Mouse (Mus musculus) lung, postnatal 0 days (tissue): ENCODE data around the gene Fez2. TPM values are rescaled to one million over a fixed set of nuclear protein-coding genes. Genes with fewer than 3 reads are reported as not detected.

Experiments used
- ATAC-seq: fragments of 200-750 bp; cut with Nextera tagmentation; 2 replicates; pipeline ENCODE4 v1.8.0; 2017; ENCODE audit warnings: moderate library complexity
- DNase-seq: peaks from one replicate; pipeline ENCODE4 v3.0.0-alpha.2; 2016; ENCODE audit warnings: low spot score
- H3K27ac ChIP-seq: fragments of 300-500 bp; sonication (generic); 2 replicates; pipeline ENCODE4 v1.5.1; 2014; ENCODE audit warnings: antibody characterized with exemption, mild to moderate bottlenecking, low read length, mixed read lengths
- H3K27me3 ChIP-seq: fragments of 300-500 bp; sonication (generic); replicated peaks from 2 replicates; pipeline ENCODE4 v1.6.1; 2014; ENCODE audit warnings: low read length, mixed read lengths; ENCODE audit not compliant: insufficient read depth
- H3K36me3 ChIP-seq: fragments of 300-500 bp; sonication (generic); 2 replicates; pipeline ENCODE4 v1.6.1; 2014; ENCODE audit warnings: low read length, mixed read lengths; ENCODE audit not compliant: insufficient read depth
- H3K4me1 ChIP-seq: fragments of 300-500 bp; sonication (generic); 2 replicates; pipeline ENCODE4 v1.6.1; 2014; ENCODE audit warnings: antibody characterized with exemption, low read depth, low read length, mixed read lengths; ENCODE audit not compliant: insufficient read depth
- H3K4me2 ChIP-seq: fragments of 300-500 bp; sonication (generic); replicated peaks from 2 replicates; pipeline ENCODE4 v1.6.1; 2014; ENCODE audit warnings: low read depth, mild to moderate bottlenecking, low read length, moderate library complexity, mixed read lengths
- H3K4me3 ChIP-seq: fragments of 300-500 bp; sonication (generic); 2 replicates; pipeline ENCODE4 v1.5.1; 2014; ENCODE audit warnings: low read depth, low read length
- H3K9ac ChIP-seq: fragments of 300-500 bp; sonication (generic); replicated peaks from 2 replicates; pipeline ENCODE4 v1.6.1; 2014; ENCODE audit warnings: low read depth, mild to moderate bottlenecking
- H3K9me3 ChIP-seq: fragments of 300-500 bp; sonication (generic); 2 replicates; pipeline ENCODE4 v1.6.1; 2016; ENCODE audit warnings: low read length, mixed read lengths
- CTCF ChIP-seq: IDR thresholded peaks from 2 replicates; pipeline ENCODE4 v1.5.1; 2016; ENCODE audit warnings: antibody characterized with exemption, mild to moderate bottlenecking
- EP300 ChIP-seq: IDR thresholded peaks from 2 replicates; pipeline ENCODE4 v1.6.1; 2016; ENCODE audit warnings: antibody characterized with exemption, mild to moderate bottlenecking, control low read depth
- WGBS: fragments of 180-500 bp; shearing (Covaris S2); extraction: QIAGEN DNeasy Blood & Tissue Kit; methylation state at CpG from one replicate; pipeline ENCODE4 v1.1.7; 2014; 5-methylcytosine and 5-hydroxymethylcytosine counted together
- polyA plus RNA-seq: library from polyadenylated mRNA; unstranded; fragments of >200 nt; fragmentation: Nextera tagmentation; extraction: Ambion mirVana; gene quantifications from 2 replicates; pipeline ENCODE4 v1.2.1, GENCODE M21; 2015

Fez2 gene
- polyA plus RNA-seq, 1 experiment from 2014 or later, result 39.2 TPM

- ATAC-seq (no peak), DNase-seq (no peak)
- Histone ChIP-seq H3K36me3 (no peaks in the 10 kb centered on the region; the same call in 1 of the 2 replicates), H3K4me2 (no peak overlapping the region), H3K27ac (no peak overlapping the region), H3K4me1 (no peaks in the 10 kb centered on the region), H3K9me3 (no peaks in the 10 kb centered on the region), H3K27me3 (no peaks in the 10 kb centered on the region), H3K4me3 (no peak overlapping the region), H3K9ac (no peak overlapping the region)
- WGBS, result 90% methylated on average over 17 of the region's 17 CpGs
- TF ChIP-seq CTCF (no peak), EP300 (no peak)
Measured at GRCm38 (mm10) chr17:78347111-78347801, 70.7 kb downstream of the Fez2 start.

- no peak for ATAC-seq
- no peaks in the 10 kb centered on the region for H3K36me3 ChIP-seq
- no peak for TF ChIP-seq CTCF
- no peak for TF ChIP-seq EP300
Measured at GRCm38 (mm10) chr17:78343688-78344087, 74.3 kb downstream of the Fez2 start.

GRCm38 (mm10) chr17:78335250-78335649 lies 82.7 kb downstream of the Fez2 start:
- WGBS, result 95% methylated on average over 8 of the region's 8 CpGs
- H3K9me3 ChIP-seq, result no peaks in the 10 kb centered on the region
- TF ChIP-seq CTCF (no peak), EP300 (no peak)
- no peak overlapping the region for H3K9ac ChIP-seq
- H3K27ac ChIP-seq, result no peak overlapping the region
- DNase-seq, result no peak
- H3K36me3 ChIP-seq, result no peaks in the 10 kb centered on the region
- no peaks in the 10 kb centered on the region for H3K4me1 ChIP-seq
- no peaks in the 10 kb centered on the region for H3K27me3 ChIP-seq
- H3K4me3 ChIP-seq, result no peak overlapping the region
- no peak overlapping the region for H3K4me2 ChIP-seq
- no peak for ATAC-seq

More at GRCm38 (mm10) chr17:78343688-78344087, 74.3 kb downstream of the Fez2 start:
- Histone ChIP-seq H3K9me3 (no peaks in the 10 kb centered on the region), H3K27ac (no peak overlapping the region), H3K4me1 (no peaks in the 10 kb centered on the region), H3K4me2 (no peak overlapping the region), H3K27me3 (no peaks in the 10 kb centered on the region), H3K9ac (no peak overlapping the region), H3K4me3 (no peak overlapping the region)
- no peak for DNase-seq
- 91% methylated on average over 3 of the region's 3 CpGs for WGBS

DNA sequence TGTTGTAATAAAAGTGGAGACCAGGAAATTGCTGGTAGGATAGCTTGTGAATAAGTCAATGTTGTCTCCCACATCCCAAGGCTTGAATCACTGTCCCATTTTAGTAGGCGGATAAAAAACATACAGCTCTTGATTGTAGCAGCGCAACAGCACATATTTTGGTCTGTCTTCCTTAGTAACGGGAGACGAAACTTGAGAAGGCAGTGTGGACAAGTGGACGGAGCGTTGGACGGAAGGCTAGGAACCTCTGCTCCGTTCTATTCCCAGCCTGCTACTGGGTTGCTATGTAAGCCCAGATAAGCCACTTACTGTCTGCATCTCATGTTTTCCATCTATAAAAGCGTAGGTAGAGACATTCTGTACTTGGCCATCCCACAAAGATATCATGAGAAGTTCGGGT lies 84.7 kb downstream of the Fez2 start:
- 82% methylated on average over 10 of the region's 10 CpGs for WGBS
- H3K36me3 ChIP-seq, result no peaks in the 10 kb centered on the region

GRCm38 (mm10) chr17:78331438-78331837 lies 86.5 kb downstream of the Fez2 start:
- WGBS, result 80% methylated on average over 8 of the region's 8 CpGs
- H3K4me1 ChIP-seq, result peaks cover 3% of the 10 kb centered on the region; the same call in 1 of the 2 replicates
- ATAC-seq, result no peak
- H3K9me3 ChIP-seq, result no peaks in the 10 kb centered on the region
- H3K4me3 ChIP-seq, result no peak overlapping the region
- no peak overlapping the region for H3K9ac ChIP-seq
- H3K36me3 ChIP-seq, result no peaks in the 10 kb centered on the region
- no peak overlapping the region for H3K4me2 ChIP-seq
- TF ChIP-seq EP300 (no peak), CTCF (no peak)
- no peaks in the 10 kb centered on the region for H3K27me3 ChIP-seq
- DNase-seq, result no peak
- H3K27ac ChIP-seq, result no peak overlapping the region

More for the DNA sequence above, 84.7 kb downstream of the Fez2 start:
- H3K4me1 ChIP-seq, result peaks cover 2% of the 10 kb centered on the region; the same call in 1 of the 2 replicates
- DNase-seq, result peak; percentile 50
- H3K9me3 ChIP-seq, result no peaks in the 10 kb centered on the region
- H3K9ac ChIP-seq, result no peak overlapping the region
- ATAC-seq, result no peak
- no peak for TF ChIP-seq EP300
- no peak for TF ChIP-seq CTCF
- H3K27me3 ChIP-seq, result no peaks in the 10 kb centered on the region
- H3K27ac ChIP-seq, result no peak overlapping the region
- no peak overlapping the region for H3K4me3 ChIP-seq
- no peak overlapping the region for H3K4me2 ChIP-seq

DNA sequence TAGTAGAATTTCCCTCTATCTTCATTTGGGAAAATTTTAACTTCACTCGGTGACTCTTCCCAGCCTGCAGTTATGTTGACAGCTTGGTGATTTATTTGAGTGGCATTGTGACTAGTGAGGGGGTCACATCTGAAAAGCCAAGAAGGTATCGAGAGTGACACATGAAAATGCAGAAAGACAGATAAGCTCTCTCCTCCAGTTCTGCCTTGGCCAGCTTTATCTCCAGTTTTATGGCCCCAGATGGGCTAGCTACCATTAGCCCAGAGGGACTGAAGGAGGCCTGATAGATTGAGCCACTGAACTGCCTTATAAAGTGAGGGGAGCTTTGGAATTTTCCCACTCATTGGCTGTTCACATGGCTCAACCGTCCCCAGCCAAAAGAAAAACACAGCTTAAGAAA lies 89.7 kb downstream of the Fez2 start:
- no peak overlapping the region for H3K27ac ChIP-seq
- TF ChIP-seq CTCF, result no peak
- TF ChIP-seq EP300, result no peak
- H3K27me3 ChIP-seq, result peaks cover 3% of the 10 kb centered on the region; the same call in 1 of the 2 replicates

More for the DNA sequence above, 89.7 kb downstream of the Fez2 start:
- WGBS, result 45% methylated on average over 3 of the region's 3 CpGs
- no peak for ATAC-seq
- no peak for DNase-seq
- H3K4me1 ChIP-seq, result peaks cover 3% of the 10 kb centered on the region; the same call in 1 of the 2 replicates
- no peak overlapping the region for H3K4me3 ChIP-seq
- no peak overlapping the region for H3K4me2 ChIP-seq
- H3K9ac ChIP-seq, result no peak overlapping the region
- H3K9me3 ChIP-seq, result no peaks in the 10 kb centered on the region
- H3K36me3 ChIP-seq, result no peaks in the 10 kb centered on the region
